In the genomic region with DNA sequence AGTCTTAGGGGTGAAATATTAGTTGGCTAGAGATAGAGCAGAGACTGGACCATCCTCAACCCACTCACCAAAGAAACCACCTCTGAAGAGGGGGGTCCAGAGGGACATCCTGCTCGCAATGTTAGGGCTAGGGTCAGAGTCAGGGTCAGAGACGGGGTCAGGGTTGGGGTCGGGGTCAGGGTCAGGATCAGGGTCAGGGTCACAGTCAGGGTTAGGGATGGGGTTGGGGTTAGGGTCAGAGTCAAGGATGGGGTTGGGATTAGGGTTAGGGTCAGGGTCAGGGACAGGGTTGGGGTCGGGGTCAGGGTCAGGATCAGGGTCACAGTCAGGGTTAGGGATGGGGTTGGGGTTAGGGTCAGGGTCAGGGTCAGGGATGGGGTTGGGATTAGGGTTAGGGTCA, we compare ENCODE assay signal across 18 mouse cellular contexts.
"Had no signal": no experiment of that assay in that cellular context is flagged by ENCODE, and none has a peak within 500 bp of the region (broad histone marks: within the 10 kb centered on the region; RNA-seq: fewer than 3 reads in every experiment).

No protein-coding gene starts in this region.

- H3K9ac ChIP-seq: lung, embryonic 14.5 days; midbrain, embryonic 12.5 days; neural tube, embryonic 13.5 days; neural tube, embryonic 15.5 days had no signal

- H3K4me2 ChIP-seq: lung, embryonic 14.5 days; midbrain, embryonic 12.5 days; neural tube, embryonic 13.5 days; neural tube, embryonic 15.5 days had no signal

- H3K4me1 ChIP-seq: midbrain, embryonic 10.5 days; midbrain, embryonic 12.5 days; neural tube, embryonic 13.5 days; neural tube, embryonic 15.5 days had no signal

- H3K36me3 ChIP-seq: midbrain, embryonic 10.5 days; midbrain, embryonic 12.5 days; neural tube, embryonic 13.5 days; neural tube, embryonic 15.5 days had no signal

- H3K4me3 ChIP-seq: midbrain, embryonic 10.5 days; midbrain, embryonic 12.5 days; myocyte; neural tube, embryonic 13.5 days; neural tube, embryonic 15.5 days had no signal

- DNase-seq: lung, adult 18-20 months; lung, embryonic 14.5 days; lung, postnatal 10 days; midbrain, embryonic 14.5 days; retina, postnatal 1 day; right cerebral cortex, adult 18-20 months; right cerebral cortex, postnatal 25 days; right cerebral cortex, postnatal 4 days; spleen, adult 18-20 months; thymus, adult 2 months; thymus, postnatal 25 days; thymus, postnatal 4 days had no signal

- H3K9me3 ChIP-seq: midbrain, embryonic 10.5 days; midbrain, embryonic 12.5 days; neural tube, embryonic 13.5 days; neural tube, embryonic 15.5 days had no signal

- ATAC-seq: midbrain, embryonic 16.5 days had no signal

- H3K27ac ChIP-seq: midbrain, embryonic 10.5 days; midbrain, embryonic 12.5 days; neural tube, embryonic 13.5 days; neural tube, embryonic 15.5 days had no signal

- H3K27me3 ChIP-seq: midbrain, embryonic 12.5 days; neural tube, embryonic 13.5 days; neural tube, embryonic 15.5 days had no signal
